Mouse (Mus musculus) c-Kit-positive CD71-positive TER-119-negative erythroid progenitor cells, embryonic 14.5 days (primary cell): ENCODE data around the gene Olfr1295.

Experiments
- DNase-seq: peaks from one replicate; pipeline ENCODE4 v3.0.0-alpha.2; 2013; ENCODE audit warnings: low read depth

Gene Olfr1295

DNA sequence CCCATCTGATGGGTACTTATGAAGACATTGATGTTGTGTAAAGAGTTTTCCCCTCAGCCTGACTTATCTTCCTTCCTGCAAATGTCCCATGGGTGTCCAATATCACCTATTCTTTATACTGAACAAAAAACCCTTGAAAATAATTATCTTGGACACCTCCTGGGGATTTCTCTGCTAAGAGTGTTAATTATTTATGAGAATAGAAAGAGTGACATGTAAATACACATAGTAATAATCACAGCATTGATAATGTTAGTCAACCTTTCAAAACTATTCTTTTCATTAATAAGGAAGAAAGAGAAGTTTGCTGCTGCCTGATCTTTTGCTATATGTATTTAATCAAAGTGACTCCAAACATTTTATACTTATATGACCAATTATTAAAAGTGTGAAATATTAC, at the start of gene Olfr1295:
Gene Olfr1295 (minus strand): TSS at position 101 of the 400 bp plus-strand sequence.
- no peak for DNase-seq

DNA sequence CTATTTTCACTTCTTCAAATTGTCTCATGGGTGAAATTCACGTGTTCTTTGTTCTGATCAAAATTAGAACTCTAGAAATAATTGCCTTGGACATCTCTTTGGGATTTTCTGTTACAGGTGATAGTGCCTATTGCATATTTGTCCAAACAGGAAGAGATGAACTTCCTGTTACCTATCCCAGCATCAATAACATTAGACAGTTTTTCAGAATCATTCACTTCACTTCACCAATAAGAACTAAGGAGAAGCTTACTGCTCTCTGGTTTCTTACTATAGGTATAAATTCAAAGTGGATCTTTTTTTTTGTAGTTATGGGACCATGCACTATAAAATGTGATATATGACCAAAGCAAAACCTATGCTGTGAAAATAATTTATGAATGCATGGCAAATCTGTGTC, 29.3 kb downstream of the Olfr1295 start, which contains the start of gene Olfr1294:
Gene Olfr1294 (minus strand): TSS at position 101 of the 400 bp plus-strand sequence.
- no peak for DNase-seq

DNA sequence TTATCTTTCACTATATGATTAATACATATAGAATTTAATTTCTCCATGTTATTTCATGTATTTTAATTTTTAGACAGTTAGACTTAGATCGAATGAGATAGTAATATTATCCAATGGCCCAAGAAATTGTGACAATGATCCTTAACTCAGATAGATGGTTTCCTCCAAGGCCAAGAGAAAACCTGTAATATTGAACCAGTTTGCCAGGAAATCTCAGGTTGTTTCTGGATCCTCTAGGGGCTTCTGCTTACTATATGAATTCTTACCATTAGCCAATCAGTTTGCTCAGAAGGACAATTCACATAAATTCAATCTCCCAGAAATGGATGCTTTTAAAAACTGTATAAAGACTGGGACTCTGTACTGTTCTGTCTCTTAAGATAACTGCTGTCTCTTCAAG, 44.6 kb downstream of the Olfr1295 start, which contains the start of gene Olfr1293-ps:
Gene Olfr1293-ps (plus strand): TSS at position 301 of the 400 bp plus-strand sequence.
- no peak for DNase-seq

DNA sequence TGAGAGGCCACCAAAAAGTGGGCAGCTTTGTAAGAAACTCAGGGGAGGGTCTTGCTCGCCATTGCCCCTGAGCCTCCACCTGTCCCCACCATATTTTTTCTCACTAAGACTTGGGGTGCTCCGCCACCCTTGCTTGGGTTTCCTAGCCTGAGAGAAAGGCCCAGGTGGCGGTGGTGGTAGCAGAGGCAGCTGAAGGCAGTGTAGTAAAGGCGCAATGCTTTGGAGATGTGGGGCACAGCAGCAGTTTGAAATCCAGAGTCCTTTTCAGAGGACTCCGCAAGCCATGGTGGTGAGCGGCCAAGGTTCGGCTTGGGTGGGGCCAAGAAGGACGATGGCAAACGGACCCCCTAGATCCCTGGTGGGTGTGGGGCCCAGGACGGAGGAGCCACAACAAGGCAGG, 52.0 kb downstream of the Olfr1295 start:
- no peak for DNase-seq
